Mouse (Mus musculus) kidney, postnatal 36 days (tissue): Measurements from ENCODE around the gene Gm12166.
"Not testable (repeated sequence)": the region's sequence is repeated elsewhere in the genome, so short reads cannot be mapped to it uniquely, and the experiment has no call there.

Experiments
- DNase-seq, 2 experiments: peaks; one replicate each; pipeline ENCODE4 v3.0.0; 2021 to 2022; ENCODE audit warnings: mixed read lengths in 2 of 2

Gm12166 gene

GRCm38 (mm10) chr11:46054911-46055895, 3.1 kb upstream of the Gm12166 start:
- no peak for DNase-seq

- DNase-seq, result no peak
Measured at GRCm38 (mm10) chr11:46054311-46054710, 2.2 kb upstream of the Gm12166 start.

- DNase-seq, result not testable (repeated sequence)
Measured at GRCm38 (mm10) chr11:46053457-46053856, 1.3 kb upstream of the Gm12166 start.

- no peak for DNase-seq
Measured at GRCm38 (mm10) chr11:46047264-46047663, 4.9 kb downstream of the Gm12166 start.

GRCm38 (mm10) chr11:46044781-46045180, 7.3 kb downstream of the Gm12166 start:
- no peak for DNase-seq

GRCm38 (mm10) chr11:46041607-46042267, 10.4 kb downstream of the Gm12166 start:
- DNase-seq, result no peak

GRCm38 (mm10) chr11:46040841-46041556, 11.1 kb downstream of the Gm12166 start:
- peak in 1 of 2 experiments; percentile 24 for DNase-seq

- DNase-seq, result peak; percentile 44 to 78
Measured at GRCm38 (mm10) chr11:46039335-46039734, 12.8 kb downstream of the Gm12166 start.

GRCm38 (mm10) chr11:46038901-46039300, 13.2 kb downstream of the Gm12166 start:
- DNase-seq, result no peak

GRCm38 (mm10) chr11:46036374-46036773, 15.7 kb downstream of the Gm12166 start:
- no peak for DNase-seq

GRCm38 (mm10) chr11:46032956-46033355, 19.2 kb downstream of the Gm12166 start:
- no peak for DNase-seq

GRCm38 (mm10) chr11:46031470-46031869, 20.7 kb downstream of the Gm12166 start:
- DNase-seq, result no peak

GRCm38 (mm10) chr11:46030026-46030425, 22.1 kb downstream of the Gm12166 start:
- no peak for DNase-seq

GRCm38 (mm10) chr11:46029485-46029884, 22.6 kb downstream of the Gm12166 start:
- DNase-seq, result no peak

GRCm38 (mm10) chr11:46027952-46028814, 23.9 kb downstream of the Gm12166 start:
- DNase-seq, result no peak

GRCm38 (mm10) chr11:46025962-46026392, 26.1 kb downstream of the Gm12166 start:
- DNase-seq, result no peak

- DNase-seq, result no peak
Measured at GRCm38 (mm10) chr11:46022983-46023382, 29.1 kb downstream of the Gm12166 start.

- DNase-seq, result no peak
Measured at GRCm38 (mm10) chr11:46021850-46022249, 30.3 kb downstream of the Gm12166 start.

GRCm38 (mm10) chr11:46020246-46020645, 31.9 kb downstream of the Gm12166 start:
- no peak for DNase-seq

GRCm38 (mm10) chr11:46016061-46016460, 36.1 kb downstream of the Gm12166 start:
- peak; percentile 54 to 89 for DNase-seq
